Mouse (Mus musculus) neural tube, embryonic 14.5 days (tissue): ENCODE measurements around the gene Cep41. TPM values are rescaled to one million over a fixed set of nuclear protein-coding genes. Genes with fewer than 3 reads are reported as not detected.
A peak's percentile ranks its signal among the peaks of the same experiment; 100 is the strongest.

Source experiments
- ATAC-seq: fragments of 200-750 bp; cut with Nextera tagmentation; 2 replicates; pipeline ENCODE4 v1.8.0; 2017; ENCODE audit warnings: low read depth, mild to moderate bottlenecking, moderate TSS enrichment, moderate library complexity
- H3K27ac ChIP-seq: fragments of 300-500 bp; sonication (generic); 2 replicates; pipeline ENCODE4 v1.5.1; 2014; ENCODE audit warnings: low read depth, mild to moderate bottlenecking, control low read depth, low read length, moderate library complexity, mixed read lengths
- H3K27me3 ChIP-seq: fragments of 300-500 bp; sonication (generic); 2 replicates; pipeline ENCODE4 v1.6.1; 2014; ENCODE audit warnings: low read length; ENCODE audit not compliant: control insufficient read depth, insufficient read depth
- H3K36me3 ChIP-seq: fragments of 300-500 bp; sonication (generic); 2 replicates; pipeline ENCODE4 v1.6.1; 2014; ENCODE audit warnings: low read length, mixed read lengths; ENCODE audit not compliant: control insufficient read depth, insufficient read depth
- H3K4me1 ChIP-seq: fragments of 300-500 bp; sonication (generic); 2 replicates; pipeline ENCODE4 v1.6.1; 2014; ENCODE audit warnings: low read length; ENCODE audit not compliant: control insufficient read depth, insufficient read depth
- H3K4me2 ChIP-seq: fragments of 300-500 bp; sonication (generic); 2 replicates; pipeline ENCODE4 v1.6.1; 2014; ENCODE audit warnings: mild to moderate bottlenecking, low read depth, low read length, control low read depth
- H3K4me3 ChIP-seq: fragments of 300-500 bp; sonication (generic); 2 replicates; pipeline ENCODE4 v1.5.1; 2014; ENCODE audit warnings: low read depth, low read length, control low read depth, mixed read lengths
- H3K9ac ChIP-seq: fragments of 300-500 bp; sonication (generic); replicated peaks from 2 replicates; pipeline ENCODE4 v1.6.1; 2014; ENCODE audit warnings: low read depth, mild to moderate bottlenecking, control low read depth, low read length, mixed read lengths
- H3K9me3 ChIP-seq: fragments of 300-500 bp; sonication (generic); 2 replicates; pipeline ENCODE4 v1.6.1; 2016; ENCODE audit warnings: low read length; ENCODE audit not compliant: control insufficient read depth
- WGBS: fragments of 180-500 bp; shearing (Covaris S2); extraction: QIAGEN DNeasy Blood & Tissue Kit; methylation state at CpG from one replicate; pipeline ENCODE4 v1.1.7; 2014; 5-methylcytosine and 5-hydroxymethylcytosine counted together
- polyA plus RNA-seq: library from polyadenylated mRNA; unstranded; fragments of >200 nt; fragmentation: Nextera tagmentation; extraction: Ambion mirVana; gene quantifications from 2 replicates; pipeline ENCODE4 v1.2.1, GENCODE M21; 2014

Cep41 gene
- polyA plus RNA-seq, 1 experiment from 2014 or later = 12.6 TPM

- Histone ChIP-seq H3K27me3 (no peaks in the 10 kb centered on the region), H3K9me3 (no peaks in the 10 kb centered on the region), H3K36me3 (no peaks in the 10 kb centered on the region), H3K4me2 (no peak overlapping the region), H3K4me3 (no peak overlapping the region), H3K9ac (no peak overlapping the region), H3K4me1 (no peaks in the 10 kb centered on the region), H3K27ac (no peak overlapping the region)
- 100% methylated on average over 1 of the region's 1 CpGs for WGBS
- ATAC-seq = no peak
Observed at GRCm38 (mm10) chr6:30629989-30630388, 63.6 kb downstream of the Cep41 start.

GRCm38 (mm10) chr6:30628152-30628551 is 65.4 kb downstream of the Cep41 start:
- Histone ChIP-seq H3K4me1 (no peaks in the 10 kb centered on the region), H3K4me2 (no peak overlapping the region), H3K4me3 (no peak overlapping the region), H3K36me3 (no peaks in the 10 kb centered on the region), H3K27ac (peak overlapping the region; percentile 48; the same call in 1 of the 2 replicates), H3K27me3 (no peaks in the 10 kb centered on the region), H3K9ac (no peak overlapping the region), H3K9me3 (no peaks in the 10 kb centered on the region)
- ATAC-seq = peak; percentile 78; the same call in 1 of the 2 replicates
- WGBS = 32% methylated on average over 6 of the region's 6 CpGs

GRCm38 (mm10) chr6:30624763-30625162 is 68.8 kb downstream of the Cep41 start:
- 96% methylated on average over 9 of the region's 9 CpGs for WGBS
- Histone ChIP-seq H3K27me3 (no peaks in the 10 kb centered on the region), H3K36me3 (no peaks in the 10 kb centered on the region), H3K4me3 (no peak overlapping the region), H3K27ac (no peak overlapping the region), H3K9me3 (no peaks in the 10 kb centered on the region), H3K4me1 (no peaks in the 10 kb centered on the region), H3K9ac (no peak overlapping the region), H3K4me2 (no peak overlapping the region)
- no peak for ATAC-seq

GRCm38 (mm10) chr6:30621986-30622389 is 71.6 kb downstream of the Cep41 start:
- no peaks in the 10 kb centered on the region for H3K27me3 ChIP-seq
- no peak overlapping the region for H3K4me2 ChIP-seq
- WGBS = 86% methylated on average over 4 of the region's 4 CpGs
- H3K4me3 ChIP-seq = no peak overlapping the region
- no peak overlapping the region for H3K27ac ChIP-seq
- peaks cover 17% of the 10 kb centered on the region for H3K4me1 ChIP-seq
- no peaks in the 10 kb centered on the region for H3K36me3 ChIP-seq
- no peak overlapping the region for H3K9ac ChIP-seq
- no peaks in the 10 kb centered on the region for H3K9me3 ChIP-seq
- no peak for ATAC-seq

- H3K27ac ChIP-seq = no peak overlapping the region
- peaks cover 27% of the 10 kb centered on the region for H3K4me1 ChIP-seq
- H3K4me2 ChIP-seq = no peak overlapping the region
- no peak overlapping the region for H3K4me3 ChIP-seq
- WGBS = 93% methylated on average over 6 of the region's 6 CpGs
- H3K27me3 ChIP-seq = no peaks in the 10 kb centered on the region
- no peaks in the 10 kb centered on the region for H3K9me3 ChIP-seq
- no peak overlapping the region for H3K9ac ChIP-seq
- no peak for ATAC-seq
- H3K36me3 ChIP-seq = no peaks in the 10 kb centered on the region
Observed at GRCm38 (mm10) chr6:30620994-30621393, 72.6 kb downstream of the Cep41 start.

- H3K4me1 ChIP-seq = peaks cover 28% of the 10 kb centered on the region
- 75% methylated on average over 4 of the region's 4 CpGs for WGBS
- H3K4me3 ChIP-seq = no peak overlapping the region
- H3K9me3 ChIP-seq = no peaks in the 10 kb centered on the region
- no peak overlapping the region for H3K4me2 ChIP-seq
- H3K27me3 ChIP-seq = no peaks in the 10 kb centered on the region
- no peak overlapping the region for H3K27ac ChIP-seq
- H3K36me3 ChIP-seq = no peaks in the 10 kb centered on the region
- no peak overlapping the region for H3K9ac ChIP-seq
- no peak for ATAC-seq
Observed at GRCm38 (mm10) chr6:30620591-30620990, 73.0 kb downstream of the Cep41 start.

- H3K27ac ChIP-seq = no peak overlapping the region
- H3K4me1 ChIP-seq = peaks cover 28% of the 10 kb centered on the region
- H3K4me2 ChIP-seq = no peak overlapping the region
- no peak overlapping the region for H3K4me3 ChIP-seq
- H3K27me3 ChIP-seq = no peaks in the 10 kb centered on the region
- 66% methylated on average over 5 of the region's 5 CpGs for WGBS
- H3K9ac ChIP-seq = no peak overlapping the region
- H3K36me3 ChIP-seq = no peaks in the 10 kb centered on the region
- no peaks in the 10 kb centered on the region for H3K9me3 ChIP-seq
- ATAC-seq = no peak
Observed at GRCm38 (mm10) chr6:30619606-30620005, 73.9 kb downstream of the Cep41 start.

- H3K4me2 ChIP-seq = 0 out of 2 replicates have a peak overlapping the region, but pooled peaks have one; percentile 14
- no peaks in the 10 kb centered on the region for H3K36me3 ChIP-seq
- no peaks in the 10 kb centered on the region for H3K9me3 ChIP-seq
- H3K4me3 ChIP-seq = no peak overlapping the region
- H3K27me3 ChIP-seq = no peaks in the 10 kb centered on the region
- H3K9ac ChIP-seq = 0 out of 2 replicates have a peak overlapping the region, but pooled peaks have one; percentile 7
- peaks cover 28% of the 10 kb centered on the region for H3K4me1 ChIP-seq
- peak overlapping the region; percentile 60; the same call in 1 of the 2 replicates for H3K27ac ChIP-seq
- no peak for ATAC-seq
- 24% methylated on average over 6 of the region's 6 CpGs for WGBS
Observed at GRCm38 (mm10) chr6:30618735-30619134, 74.8 kb downstream of the Cep41 start.

- Histone ChIP-seq H3K4me3 (peak overlapping the region; percentile 13; the same call in 1 of the 2 replicates), H3K4me2 (peak overlapping the region; percentile 59), H3K4me1 (peaks cover 28% of the 10 kb centered on the region), H3K27me3 (no peaks in the 10 kb centered on the region), H3K27ac (peak overlapping the region; percentile 60), H3K9ac (peak overlapping the region; percentile 46; the same call in 1 of the 2 replicates), H3K9me3 (no peaks in the 10 kb centered on the region), H3K36me3 (no peaks in the 10 kb centered on the region)
- 3% methylated on average over 18 of the region's 18 CpGs for WGBS
- peak; percentile 91 for ATAC-seq
Observed at GRCm38 (mm10) chr6:30617959-30618590, 75.5 kb downstream of the Cep41 start.
